Mouse (Mus musculus): ENCODE data around the gene Lbr. TPM values are rescaled to one million over a fixed set of nuclear protein-coding genes. Genes with fewer than 3 reads are reported as not detected.
"Not testable (repeated sequence)": the region's sequence is repeated elsewhere in the genome, so short reads cannot be mapped to it uniquely, and the experiment has no call there.

The Lbr gene
- polyA plus RNA-seq, 1 experiment from 2014 or later, result 142 TPM

GRCm38 (mm10) chr1:181833143-181833542 is 9.7 kb downstream of the Lbr start:
- no peak overlapping the region for H3K4me2 ChIP-seq
- H3K4me3 ChIP-seq (replicated peaks), result no peak overlapping the region
- no peaks in the 10 kb centered on the region for H3K27me3 ChIP-seq
- no peak for ATAC-seq (ENCODE audit: insufficient number of reproducible peaks, insufficient read depth, low FRiP score, low TSS enrichment, low read depth)
- peaks cover 92% of the 10 kb centered on the region for H3K36me3 ChIP-seq
- no peaks in the 10 kb centered on the region for H3K4me1 ChIP-seq (replicated peaks)
- H3K27ac ChIP-seq, result no peak overlapping the region
- 82% methylated on average over 6 of the region's 6 CpGs for WGBS
- no peaks in the 10 kb centered on the region for H3K9me3 ChIP-seq
- no peak overlapping the region for H3K9ac ChIP-seq (replicated peaks)

- 94% methylated on average over 5 of the region's 5 CpGs for WGBS
- H3K36me3 ChIP-seq, result peaks cover 92% of the 10 kb centered on the region
- no peak for ATAC-seq (ENCODE audit: insufficient number of reproducible peaks, insufficient read depth, low FRiP score, low TSS enrichment, low read depth)
Observed at GRCm38 (mm10) chr1:181832720-181833119, 10.1 kb downstream of the Lbr start.

GRCm38 (mm10) chr1:181828365-181828764 is 14.5 kb downstream of the Lbr start:
- Histone ChIP-seq H3K27me3 (no peaks in the 10 kb centered on the region), H3K4me1 (replicated peaks) (no peaks in the 10 kb centered on the region), H3K4me2 (no peak overlapping the region), H3K9ac (replicated peaks) (no peak overlapping the region), H3K27ac (no peak overlapping the region), H3K4me3 (replicated peaks) (no peak overlapping the region), H3K36me3 (peaks cover 99% of the 10 kb centered on the region), H3K9me3 (no peaks in the 10 kb centered on the region)
- ATAC-seq (ENCODE audit: insufficient number of reproducible peaks, insufficient read depth, low FRiP score, low TSS enrichment, low read depth), result no peak
- WGBS, result 91% methylated on average over 5 of the region's 5 CpGs

More at GRCm38 (mm10) chr1:181832720-181833119, 10.1 kb downstream of the Lbr start:
- H3K27ac ChIP-seq, result no peak overlapping the region
- no peak overlapping the region for H3K4me3 ChIP-seq (replicated peaks)
- no peaks in the 10 kb centered on the region for H3K27me3 ChIP-seq
- H3K9ac ChIP-seq (replicated peaks), result no peak overlapping the region
- no peaks in the 10 kb centered on the region for H3K9me3 ChIP-seq
- H3K4me1 ChIP-seq (replicated peaks), result no peaks in the 10 kb centered on the region
- H3K4me2 ChIP-seq, result no peak overlapping the region

GRCm38 (mm10) chr1:181826716-181827115 is 16.1 kb downstream of the Lbr start:
- Histone ChIP-seq H3K27ac (no peak overlapping the region), H3K9me3 (no peaks in the 10 kb centered on the region), H3K4me1 (replicated peaks) (no peaks in the 10 kb centered on the region), H3K4me3 (replicated peaks) (no peak overlapping the region), H3K4me2 (no peak overlapping the region), H3K9ac (replicated peaks) (no peak overlapping the region), H3K27me3 (no peaks in the 10 kb centered on the region), H3K36me3 (peaks cover 98% of the 10 kb centered on the region)
- ATAC-seq (ENCODE audit: insufficient number of reproducible peaks, insufficient read depth, low FRiP score, low TSS enrichment, low read depth), result no peak
- WGBS, result 97% methylated on average over 7 of the region's 7 CpGs

- Histone ChIP-seq H3K4me3 (replicated peaks) (no peak overlapping the region), H3K9me3 (no peaks in the 10 kb centered on the region), H3K27me3 (no peaks in the 10 kb centered on the region), H3K4me2 (no peak overlapping the region), H3K4me1 (replicated peaks) (no peaks in the 10 kb centered on the region), H3K27ac (no peak overlapping the region), H3K36me3 (peaks cover 27% of the 10 kb centered on the region), H3K9ac (replicated peaks) (no peak overlapping the region)
- no peak for ATAC-seq (ENCODE audit: insufficient number of reproducible peaks, insufficient read depth, low FRiP score, low TSS enrichment, low read depth)
- 91% methylated on average over 18 of the region's 18 CpGs for WGBS
Observed at GRCm38 (mm10) chr1:181811481-181812223, 31.2 kb downstream of the Lbr start.

- Histone ChIP-seq H3K4me3 (replicated peaks) (no peak overlapping the region), H3K27me3 (no peaks in the 10 kb centered on the region), H3K9me3 (no peaks in the 10 kb centered on the region), H3K4me1 (replicated peaks) (no peaks in the 10 kb centered on the region), H3K27ac (no peak overlapping the region), H3K9ac (replicated peaks) (no peak overlapping the region), H3K36me3 (no peaks in the 10 kb centered on the region), H3K4me2 (no peak overlapping the region)
- 84% methylated on average over 4 of the region's 4 CpGs for WGBS
- no peak for ATAC-seq (ENCODE audit: insufficient number of reproducible peaks, insufficient read depth, low FRiP score, low TSS enrichment, low read depth)
Observed at GRCm38 (mm10) chr1:181800667-181801066, 42.2 kb downstream of the Lbr start.

GRCm38 (mm10) chr1:181799911-181800310 is 42.9 kb downstream of the Lbr start:
- WGBS, result 93% methylated on average over 3 of the region's 3 CpGs
- Histone ChIP-seq H3K9me3 (no peaks in the 10 kb centered on the region), H3K27ac (no peak overlapping the region), H3K27me3 (no peaks in the 10 kb centered on the region), H3K36me3 (no peaks in the 10 kb centered on the region), H3K4me1 (replicated peaks) (no peaks in the 10 kb centered on the region), H3K4me3 (replicated peaks) (no peak overlapping the region), H3K9ac (replicated peaks) (no peak overlapping the region), H3K4me2 (no peak overlapping the region)
- ATAC-seq (ENCODE audit: insufficient number of reproducible peaks, insufficient read depth, low FRiP score, low TSS enrichment, low read depth), result no peak

- H3K27ac ChIP-seq, result peak overlapping the region; percentile 41; the same call in 1 of the 2 replicates
- no peak overlapping the region for H3K4me3 ChIP-seq (replicated peaks)
- WGBS, result 51% methylated on average over 2 of the region's 2 CpGs
- H3K36me3 ChIP-seq, result no peaks in the 10 kb centered on the region
- H3K9me3 ChIP-seq, result no peaks in the 10 kb centered on the region
- peaks cover 17% of the 10 kb centered on the region for H3K4me1 ChIP-seq (replicated peaks)
- ATAC-seq (ENCODE audit: insufficient number of reproducible peaks, insufficient read depth, low FRiP score, low TSS enrichment, low read depth), result no peak
- no peak overlapping the region for H3K4me2 ChIP-seq
- no peak overlapping the region for H3K9ac ChIP-seq (replicated peaks)
- H3K27me3 ChIP-seq, result no peaks in the 10 kb centered on the region
Observed at GRCm38 (mm10) chr1:181793541-181793940, 49.3 kb downstream of the Lbr start.

GRCm38 (mm10) chr1:181789952-181790351 is 52.9 kb downstream of the Lbr start:
- no peak overlapping the region for H3K4me2 ChIP-seq
- H3K27ac ChIP-seq, result peak overlapping the region; percentile 64; the same call in 1 of the 2 replicates
- H3K9me3 ChIP-seq, result no peaks in the 10 kb centered on the region
- no peak overlapping the region for H3K9ac ChIP-seq (replicated peaks)
- 47% methylated on average over 5 of the region's 6 CpGs for WGBS
- H3K36me3 ChIP-seq, result no peaks in the 10 kb centered on the region
- H3K4me1 ChIP-seq (replicated peaks), result peaks cover 25% of the 10 kb centered on the region
- no peak for ATAC-seq (ENCODE audit: insufficient number of reproducible peaks, insufficient read depth, low FRiP score, low TSS enrichment, low read depth)
- no peaks in the 10 kb centered on the region for H3K27me3 ChIP-seq
- H3K4me3 ChIP-seq (replicated peaks), result no peak overlapping the region

GRCm38 (mm10) chr1:181782600-181782999 is 60.2 kb downstream of the Lbr start:
- not testable (repeated sequence) for H3K4me1 ChIP-seq (replicated peaks); H3K9me3 ChIP-seq; H3K4me2 ChIP-seq; H3K27ac ChIP-seq; H3K4me3 ChIP-seq (replicated peaks); H3K9ac ChIP-seq (replicated peaks); H3K36me3 ChIP-seq; H3K27me3 ChIP-seq; ATAC-seq (ENCODE audit: insufficient number of reproducible peaks, insufficient read depth, low FRiP score, low TSS enrichment, low read depth)
- 95% methylated on average over 11 of the region's 11 CpGs for WGBS

- no peak overlapping the region for H3K27ac ChIP-seq
- no peak overlapping the region for H3K4me2 ChIP-seq
- no peak overlapping the region for H3K4me3 ChIP-seq (replicated peaks)
- H3K4me1 ChIP-seq (replicated peaks), result no peaks in the 10 kb centered on the region
- WGBS, result 79% methylated on average over 1 of the region's 1 CpGs
- ATAC-seq (ENCODE audit: insufficient number of reproducible peaks, insufficient read depth, low FRiP score, low TSS enrichment, low read depth), result no peak
- H3K9me3 ChIP-seq, result peaks cover 3% of the 10 kb centered on the region; the same call in 1 of the 2 replicates
- H3K36me3 ChIP-seq, result no peaks in the 10 kb centered on the region
- no peaks in the 10 kb centered on the region for H3K27me3 ChIP-seq
- H3K9ac ChIP-seq (replicated peaks), result no peak overlapping the region
Observed at GRCm38 (mm10) chr1:181776541-181776940, 66.3 kb downstream of the Lbr start.

- no peak for ATAC-seq (ENCODE audit: insufficient number of reproducible peaks, insufficient read depth, low FRiP score, low TSS enrichment, low read depth)
- Histone ChIP-seq H3K27ac (no peak overlapping the region), H3K36me3 (no peaks in the 10 kb centered on the region), H3K9me3 (no peaks in the 10 kb centered on the region; the same call in 1 of the 2 replicates), H3K27me3 (no peaks in the 10 kb centered on the region), H3K4me3 (replicated peaks) (no peak overlapping the region), H3K9ac (replicated peaks) (no peak overlapping the region), H3K4me2 (no peak overlapping the region), H3K4me1 (replicated peaks) (no peaks in the 10 kb centered on the region)
- 94% methylated on average over 3 of the region's 3 CpGs for WGBS
Observed at GRCm38 (mm10) chr1:181771871-181772270, 71.0 kb downstream of the Lbr start.
